Mouse (Mus musculus) kidney, postnatal 0 days (tissue): Measurements from ENCODE around the gene D1Ertd622e. TPM values are rescaled to one million over a fixed set of nuclear protein-coding genes. Genes with fewer than 3 reads are reported as not detected.

Source experiments
- ATAC-seq: fragments of 200-750 bp; cut with Nextera tagmentation; replicated peaks from 2 replicates; pipeline ENCODE4 v1.8.0; 2017; ENCODE audit warnings: low read depth, moderate number of reproducible peaks, moderate TSS enrichment, moderate library complexity; ENCODE audit not compliant: low FRiP score
- DNase-seq: peaks from one replicate; pipeline ENCODE4 v3.0.0-alpha.2; 2016; ENCODE audit warnings: low spot score
- H3K27ac ChIP-seq: fragments of 300-500 bp; sonication (generic); 2 replicates; pipeline ENCODE4 v1.5.1; 2014; ENCODE audit warnings: mild to moderate bottlenecking
- H3K27me3 ChIP-seq: fragments of 300-500 bp; sonication (generic); 2 replicates; pipeline ENCODE4 v1.6.1; 2014; ENCODE audit warnings: low read length, mixed read lengths; ENCODE audit not compliant: insufficient read depth
- H3K36me3 ChIP-seq: fragments of 300-500 bp; sonication (generic); 2 replicates; pipeline ENCODE4 v1.6.1; 2014; ENCODE audit warnings: low read length, mixed read lengths; ENCODE audit not compliant: insufficient read depth
- H3K4me1 ChIP-seq: fragments of 300-500 bp; sonication (generic); replicated peaks from 2 replicates; pipeline ENCODE4 v1.6.1; 2014; ENCODE audit warnings: antibody characterized with exemption, low read length, mixed read lengths; ENCODE audit not compliant: insufficient read depth
- H3K4me2 ChIP-seq: fragments of 300-500 bp; sonication (generic); 2 replicates; pipeline ENCODE4 v1.6.1; 2014; ENCODE audit warnings: mild to moderate bottlenecking, low read length, moderate library complexity, mixed read lengths
- H3K4me3 ChIP-seq: fragments of 300-500 bp; sonication (generic); replicated peaks from 2 replicates; pipeline ENCODE4 v1.5.1; 2014; ENCODE audit warnings: low read depth, low read length
- H3K9ac ChIP-seq: fragments of 300-500 bp; sonication (generic); 2 replicates; pipeline ENCODE4 v1.6.1; 2014; ENCODE audit warnings: low read depth, low read length
- H3K9me3 ChIP-seq: fragments of 300-500 bp; sonication (generic); replicated peaks from 2 replicates; pipeline ENCODE4 v1.6.1; 2016; ENCODE audit warnings: low read length, inconsistent platforms, mixed read lengths
- CTCF ChIP-seq: IDR thresholded peaks from 2 replicates; pipeline ENCODE4 v1.5.1; 2016; ENCODE audit warnings: antibody characterized with exemption, low read depth, mild to moderate bottlenecking, moderate library complexity
- WGBS: fragments of 180-500 bp; shearing (Covaris S2); extraction: QIAGEN DNeasy Blood & Tissue Kit; methylation state at CpG from one replicate; pipeline ENCODE4 v1.1.7; 2014; 5-methylcytosine and 5-hydroxymethylcytosine counted together
- polyA plus RNA-seq: library from polyadenylated mRNA; unstranded; fragments of >200 nt; fragmentation: Nextera tagmentation; extraction: Ambion mirVana; gene quantifications from 2 replicates; pipeline ENCODE4 v1.2.1, GENCODE M21; 2015

D1Ertd622e gene
- polyA plus RNA-seq, 1 experiment from 2014 or later: 21.5 TPM

- Histone ChIP-seq H3K4me3 (no peak overlapping the region), H3K4me2 (no peak overlapping the region), H3K9me3 (no peaks in the 10 kb centered on the region), H3K27ac (no peak overlapping the region), H3K36me3 (no peaks in the 10 kb centered on the region), H3K9ac (no peak overlapping the region), H3K27me3 (no peaks in the 10 kb centered on the region), H3K4me1 (no peaks in the 10 kb centered on the region)
- ATAC-seq: no peak
- TF ChIP-seq CTCF: no peak
- WGBS: 85% methylated on average over 3 of the region's 3 CpGs
- DNase-seq: no peak
Observed at GRCm38 (mm10) chr1:97578025-97578417, 83.9 kb downstream of the D1Ertd622e start.

DNA sequence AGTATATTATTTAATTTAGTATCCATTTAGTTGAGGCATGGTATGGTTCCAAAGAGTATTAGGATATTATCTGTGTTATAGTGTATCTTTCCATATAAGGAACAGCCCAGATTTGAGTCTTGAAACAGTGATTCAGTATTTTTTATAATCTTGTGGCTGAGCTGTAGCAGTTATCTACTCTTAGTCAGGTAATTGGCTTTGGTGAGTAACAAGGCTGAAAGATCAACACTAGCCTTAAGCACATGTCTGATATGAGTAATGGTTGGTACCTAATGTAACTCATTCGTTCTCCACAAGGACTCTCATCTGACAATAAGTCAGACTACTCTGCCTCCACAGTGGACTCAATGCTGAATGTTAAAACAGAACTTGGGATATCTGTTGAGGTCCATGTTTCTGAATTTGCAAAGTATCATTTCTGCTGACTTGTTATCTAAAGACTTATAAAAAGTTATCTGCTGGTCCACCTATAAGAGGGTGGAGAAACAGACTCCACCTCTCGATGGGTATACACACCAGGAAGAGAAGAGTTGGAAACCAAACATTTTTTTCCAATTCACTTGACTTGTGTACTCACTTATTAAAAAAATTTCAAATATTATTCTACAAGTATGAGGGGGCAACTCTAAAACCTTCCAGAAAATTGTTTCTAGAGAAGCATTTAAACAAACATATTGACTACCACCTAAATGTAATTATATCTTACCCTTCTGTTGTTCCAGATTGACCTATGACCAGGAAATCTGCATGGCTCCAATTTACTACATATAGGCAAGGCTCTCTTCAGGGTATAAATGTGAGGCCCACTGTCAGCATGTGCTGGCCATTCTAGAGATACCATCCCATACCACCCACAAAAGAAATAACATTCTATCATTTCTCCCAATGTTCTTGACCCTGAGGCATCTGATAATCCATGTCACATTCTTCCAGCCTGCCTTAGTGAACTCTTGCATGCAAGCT lies 84.5 kb downstream of the D1Ertd622e start:
- no peaks in the 10 kb centered on the region for H3K36me3 ChIP-seq
- H3K4me1 ChIP-seq: no peaks in the 10 kb centered on the region
- ATAC-seq (no peak), DNase-seq (no peak)
- H3K4me3 ChIP-seq: no peak overlapping the region
- H3K27ac ChIP-seq: no peak overlapping the region
- H3K27me3 ChIP-seq: no peaks in the 10 kb centered on the region
- H3K4me2 ChIP-seq: no peak overlapping the region
- H3K9ac ChIP-seq: no peak overlapping the region
- no peaks in the 10 kb centered on the region for H3K9me3 ChIP-seq
- TF ChIP-seq CTCF: no peak
- WGBS: 84% methylated on average over 2 of the region's 2 CpGs

GRCm38 (mm10) chr1:97576576-97576975 lies 85.3 kb downstream of the D1Ertd622e start:
- Histone ChIP-seq H3K4me3 (no peak overlapping the region), H3K9me3 (no peaks in the 10 kb centered on the region), H3K4me2 (no peak overlapping the region), H3K27ac (no peak overlapping the region), H3K9ac (no peak overlapping the region), H3K4me1 (no peaks in the 10 kb centered on the region), H3K27me3 (no peaks in the 10 kb centered on the region), H3K36me3 (no peaks in the 10 kb centered on the region)
- DNase-seq (no peak), ATAC-seq (no peak)
- WGBS: 90% methylated on average over 3 of the region's 3 CpGs
- TF ChIP-seq CTCF: no peak

- no peak for ATAC-seq
- no peak for DNase-seq
- Histone ChIP-seq H3K9me3 (no peaks in the 10 kb centered on the region), H3K36me3 (no peaks in the 10 kb centered on the region), H3K27ac (no peak overlapping the region), H3K4me2 (no peak overlapping the region), H3K4me1 (no peaks in the 10 kb centered on the region), H3K4me3 (no peak overlapping the region), H3K9ac (no peak overlapping the region), H3K27me3 (no peaks in the 10 kb centered on the region)
- TF ChIP-seq CTCF: no peak
- WGBS: 71% methylated on average over 9 of the region's 9 CpGs
Observed at GRCm38 (mm10) chr1:97570814-97571213, 91.1 kb downstream of the D1Ertd622e start.

DNA sequence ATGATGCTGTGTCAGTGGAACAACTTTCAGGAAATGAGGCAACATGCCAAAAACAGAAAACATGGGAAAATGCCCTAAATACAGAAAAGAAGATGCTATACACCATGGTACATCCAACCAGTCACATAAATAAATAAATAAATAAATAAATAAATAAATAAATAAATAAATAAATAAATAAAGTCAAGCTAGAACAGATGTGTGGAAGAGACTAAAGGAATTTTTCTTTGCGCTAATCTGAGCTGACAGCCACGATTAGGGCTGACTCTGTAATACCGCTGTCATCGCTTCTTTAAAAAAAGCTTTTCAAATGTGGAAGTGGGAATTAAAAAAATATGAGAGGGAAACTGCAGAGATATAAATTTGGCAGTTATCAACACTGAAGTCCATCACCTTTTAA lies 93.9 kb downstream of the D1Ertd622e start:
- WGBS: 91% methylated on average over 4 of the region's 4 CpGs
- no peak overlapping the region for H3K4me2 ChIP-seq
- H3K4me3 ChIP-seq: no peak overlapping the region
- no peaks in the 10 kb centered on the region for H3K36me3 ChIP-seq
- no peak for TF ChIP-seq CTCF
- no peaks in the 10 kb centered on the region for H3K9me3 ChIP-seq
- DNase-seq (no peak), ATAC-seq (no peak)
- no peaks in the 10 kb centered on the region for H3K4me1 ChIP-seq
- H3K27ac ChIP-seq: no peak overlapping the region
- H3K27me3 ChIP-seq: no peaks in the 10 kb centered on the region
- H3K9ac ChIP-seq: no peak overlapping the region

DNA sequence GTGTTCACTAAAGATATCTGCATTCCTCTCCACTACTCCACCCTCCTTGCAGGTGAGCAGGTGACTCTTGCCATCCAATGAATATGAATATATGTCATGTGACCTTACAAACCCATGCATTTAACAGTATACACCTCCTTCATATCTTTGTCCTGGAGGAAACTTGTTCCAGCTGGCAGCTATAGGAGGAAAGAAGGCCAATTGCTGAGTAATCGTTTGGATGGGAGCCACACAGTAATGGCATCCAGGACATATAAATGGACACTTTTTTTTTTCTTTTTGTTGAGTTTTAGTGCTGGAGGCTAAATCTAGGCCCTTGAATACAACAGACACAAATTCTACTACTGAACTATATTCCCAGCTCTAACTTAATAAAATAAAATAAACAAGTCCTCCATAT lies 97.2 kb downstream of the D1Ertd622e start:
- no peaks in the 10 kb centered on the region for H3K4me1 ChIP-seq
- ATAC-seq (no peak), DNase-seq (no peak)
- no peak overlapping the region for H3K4me2 ChIP-seq
- H3K9ac ChIP-seq: no peak overlapping the region
- no peaks in the 10 kb centered on the region for H3K9me3 ChIP-seq
- no peaks in the 10 kb centered on the region for H3K27me3 ChIP-seq
- H3K4me3 ChIP-seq: no peak overlapping the region
- no peak for TF ChIP-seq CTCF
- no peak overlapping the region for H3K27ac ChIP-seq
- 88% methylated on average over 1 of the region's 1 CpGs for WGBS
- H3K36me3 ChIP-seq: no peaks in the 10 kb centered on the region

DNA sequence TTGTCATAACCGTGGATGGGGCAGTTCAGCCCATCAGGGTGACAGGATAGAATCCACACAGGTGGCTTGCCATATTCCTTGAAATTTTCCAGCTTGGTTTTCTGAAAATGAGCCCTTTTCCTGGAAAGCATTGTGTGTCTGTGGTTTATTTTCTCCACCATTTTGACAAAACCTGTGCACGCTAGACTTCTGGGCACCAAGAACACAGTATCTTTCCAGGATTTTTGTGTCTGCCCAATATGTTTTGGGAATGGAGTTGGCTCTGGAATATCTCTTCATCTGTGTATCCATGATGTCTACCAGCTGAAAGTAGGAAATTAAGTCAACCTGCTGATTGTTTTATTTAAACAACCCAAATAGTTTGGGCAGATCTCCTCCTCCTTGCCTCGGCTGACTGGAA lies 99.0 kb downstream of the D1Ertd622e start:
- ATAC-seq (no peak), DNase-seq (no peak)
- no peak overlapping the region for H3K27ac ChIP-seq
- no peaks in the 10 kb centered on the region for H3K36me3 ChIP-seq
- WGBS: 86% methylated on average over 3 of the region's 3 CpGs
- H3K4me3 ChIP-seq: no peak overlapping the region
- no peaks in the 10 kb centered on the region for H3K27me3 ChIP-seq
- H3K9ac ChIP-seq: no peak overlapping the region
- no peak for TF ChIP-seq CTCF
- H3K4me2 ChIP-seq: no peak overlapping the region
- no peaks in the 10 kb centered on the region for H3K9me3 ChIP-seq
- no peaks in the 10 kb centered on the region for H3K4me1 ChIP-seq

Other genes with a start within 250 kb of the D1Ertd622e start
- gene Gin1, start 108.1 kb upstream of the D1Ertd622e start, polyA plus RNA-seq: 18.6 and 19.8 TPM in 2 replicates
- 17.1 and 21.3 TPM in 2 replicates for gene Ppip5k2, start 108.3 kb upstream of the D1Ertd622e start, polyA plus RNA-seq